Mouse (Mus musculus): Measurements from ENCODE around the gene Crocc. TPM values are rescaled to one million over a fixed set of nuclear protein-coding genes. Genes with fewer than 3 reads are reported as not detected.

Crocc gene
- polyA plus RNA-seq (2014; fragmentation: Nextera tagmentation; extraction: Ambion mirVana), result 4.8 and 5.2 TPM in 2 replicates

DNA sequence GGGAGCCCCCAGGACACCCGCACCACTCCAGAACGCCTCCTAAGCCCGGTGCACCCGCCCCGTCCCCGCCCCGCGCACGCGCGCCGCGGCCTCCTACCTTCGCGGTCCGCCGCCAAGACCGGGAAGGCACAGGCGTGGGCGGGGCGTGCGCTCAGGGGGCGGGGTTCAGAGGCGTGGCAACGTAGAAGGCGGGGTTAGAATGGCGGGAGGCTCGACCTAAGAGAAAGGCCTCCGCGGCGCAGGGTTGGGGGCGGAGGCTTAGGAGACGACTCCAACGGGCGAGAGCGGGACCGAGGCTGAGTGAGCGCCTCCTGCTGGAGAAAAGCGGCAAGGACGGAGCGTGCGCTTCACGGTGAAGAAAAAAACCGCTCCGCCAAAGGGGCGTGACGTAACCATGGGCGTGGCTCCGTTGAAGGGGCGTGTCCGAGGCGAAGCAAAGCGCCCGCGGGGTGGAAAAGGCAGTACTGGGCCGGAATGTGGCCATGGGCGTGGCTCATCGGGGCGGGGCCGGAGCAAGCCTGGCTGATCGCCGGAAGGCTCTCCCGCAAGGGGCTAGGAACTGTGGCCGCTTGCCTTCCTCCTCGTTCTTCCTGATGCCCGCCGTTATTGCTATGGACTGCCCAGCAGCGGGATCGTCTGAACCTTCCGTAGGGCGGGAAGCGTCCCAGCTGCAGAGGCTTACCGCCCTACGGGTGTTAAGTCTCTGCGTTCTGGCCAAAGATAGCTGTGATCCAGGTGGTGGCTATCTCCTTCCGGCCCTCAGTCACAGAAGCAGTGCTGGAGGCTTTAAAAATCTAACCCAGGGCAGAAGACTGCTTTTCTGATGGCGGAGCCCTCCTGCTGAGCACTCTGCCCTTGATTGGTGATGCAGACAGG is at the start of gene Crocc:
Crocc (minus strand) TSS at position 125 of the 876 bp plus-strand sequence.
- Histone ChIP-seq H3K4me1 (ENCODE audit: control insufficient read depth, insufficient read depth, low read length) (0 out of 2 replicates have a peak, but pooled peaks cover 7% of the 10 kb centered on the region), H3K4me3 (ENCODE audit: low read depth, low read length) (peak within 1 kb of the TSS; percentile 55), H3K27me3 (ENCODE audit: control insufficient read depth, insufficient read depth, low read length) (no peaks in the 10 kb centered on the region), H3K36me3 (ENCODE audit: control insufficient read depth, insufficient read depth, low read length) (no peaks in the 10 kb centered on the region; the same call in 1 of the 2 replicates), H3K27ac (ENCODE audit: low read depth, low read length) (peak within 1 kb of the TSS; percentile 96), H3K9ac (replicated peaks; ENCODE audit: low read depth, low read length) (peak within 1 kb of the TSS; percentile 74), H3K4me2 (ENCODE audit: low read depth, low read length) (peak within 1 kb of the TSS; percentile 72), H3K9me3 (ENCODE audit: control insufficient read depth, low read length) (no peaks in the 10 kb centered on the region)
- WGBS, result under 1% methylated on average over 76 of the region's 77 CpGs
- ATAC-seq (ENCODE audit: low read depth), result peak; percentile 92

DNA sequence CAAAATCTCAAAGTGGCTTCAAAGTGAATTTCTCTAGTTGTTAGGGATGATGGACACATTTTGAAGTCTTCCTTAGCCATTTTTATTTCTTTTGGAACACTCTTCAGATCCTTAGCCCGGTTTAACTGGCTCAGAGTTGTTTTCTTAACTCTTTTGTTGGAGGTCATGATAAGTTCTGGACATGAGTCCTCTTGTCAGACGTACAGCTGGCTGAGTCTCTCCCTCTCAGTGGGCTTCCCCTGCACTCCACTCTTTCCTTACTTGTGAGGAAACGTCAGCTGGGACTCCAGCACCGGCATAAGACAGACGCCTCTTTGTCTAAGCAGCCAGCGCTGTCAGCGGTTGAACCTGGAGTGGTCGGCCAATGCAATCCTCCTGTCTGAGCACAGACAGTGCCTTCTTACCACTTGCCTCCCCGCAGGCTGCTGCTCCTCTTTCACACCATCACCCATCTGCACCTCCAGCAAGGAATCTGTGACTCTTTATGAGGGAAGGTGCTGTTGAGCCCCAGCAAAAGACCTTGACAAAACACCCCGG is 47.9 kb upstream of the Crocc start:
- H3K4me3 ChIP-seq (ENCODE audit: low read depth, low read length), result no peak overlapping the region
- no peak overlapping the region for H3K9ac ChIP-seq (replicated peaks; ENCODE audit: low read depth, low read length)
- H3K27me3 ChIP-seq (ENCODE audit: control insufficient read depth, insufficient read depth, low read length), result no peaks in the 10 kb centered on the region
- WGBS, result 45% methylated on average over 10 of the region's 10 CpGs
- peaks cover 7% of the 10 kb centered on the region for H3K36me3 ChIP-seq (ENCODE audit: control insufficient read depth, insufficient read depth, low read length)
- H3K4me1 ChIP-seq (ENCODE audit: control insufficient read depth, insufficient read depth, low read length), result no peaks in the 10 kb centered on the region
- no peaks in the 10 kb centered on the region for H3K9me3 ChIP-seq (ENCODE audit: control insufficient read depth, low read length)
- no peak overlapping the region for H3K4me2 ChIP-seq (ENCODE audit: low read depth, low read length)
- no peak for ATAC-seq (ENCODE audit: low read depth)
- H3K27ac ChIP-seq (ENCODE audit: low read depth, low read length), result no peak overlapping the region

DNA sequence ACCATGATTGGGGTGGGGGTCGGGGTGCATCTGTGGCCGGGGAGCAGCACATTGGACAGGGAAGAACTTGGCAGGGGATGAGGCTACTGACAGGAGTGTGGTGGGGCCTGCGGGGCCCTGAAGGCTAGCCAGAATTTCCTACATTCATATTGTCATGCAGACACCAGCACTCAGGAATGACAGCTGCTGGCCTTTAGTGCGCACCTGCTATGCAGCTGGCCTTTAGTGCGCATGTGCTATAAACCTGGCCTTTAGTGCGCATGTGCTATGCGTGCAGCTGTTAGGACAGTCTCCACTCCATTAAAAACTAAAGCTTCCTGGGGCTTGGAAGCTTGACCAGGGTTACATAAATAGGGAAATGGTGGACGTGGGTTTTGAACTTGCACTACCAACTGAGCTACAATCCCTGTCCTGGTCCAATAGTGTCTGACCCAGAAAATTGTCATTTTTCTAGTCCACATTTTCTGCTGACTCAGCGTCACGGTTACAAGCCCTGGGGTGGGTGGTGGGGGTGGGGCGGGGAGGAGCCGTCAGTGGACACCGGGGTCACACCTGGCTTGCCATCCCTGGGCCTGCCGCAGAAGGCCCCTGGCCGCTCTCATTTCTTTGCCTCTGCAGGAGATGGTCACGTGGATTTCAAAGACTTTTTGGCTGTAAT is 46.3 kb upstream of the Crocc start:
- WGBS, result 82% methylated on average over 16 of the region's 16 CpGs
- ATAC-seq (ENCODE audit: low read depth), result no peak

DNA sequence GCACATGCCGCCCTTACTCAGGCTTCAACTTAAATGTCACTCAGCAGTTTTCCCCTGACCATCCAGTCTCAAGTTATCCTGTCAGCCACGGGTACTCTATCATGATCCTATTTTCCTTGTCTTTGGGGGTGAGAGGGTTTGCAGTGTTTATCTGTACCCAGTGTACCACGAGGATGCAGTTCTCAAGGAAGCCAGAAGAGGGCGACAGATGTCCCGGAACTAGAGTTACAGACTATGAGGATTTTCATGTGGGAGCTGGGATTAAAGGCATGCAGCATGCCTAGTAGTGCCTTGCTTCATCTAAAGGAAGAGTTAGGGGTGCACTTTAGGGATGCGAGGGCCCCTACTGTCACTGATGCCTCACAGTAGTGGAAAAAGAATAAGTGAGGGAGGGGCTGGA is 41.5 kb upstream of the Crocc start:
- no peak overlapping the region for H3K27ac ChIP-seq (ENCODE audit: low read depth, low read length)
- H3K4me3 ChIP-seq (ENCODE audit: low read depth, low read length), result no peak overlapping the region
- H3K27me3 ChIP-seq (ENCODE audit: control insufficient read depth, insufficient read depth, low read length), result no peaks in the 10 kb centered on the region
- no peaks in the 10 kb centered on the region for H3K36me3 ChIP-seq (ENCODE audit: control insufficient read depth, insufficient read depth, low read length)
- 74% methylated on average over 6 of the region's 6 CpGs for WGBS
- no peaks in the 10 kb centered on the region for H3K9me3 ChIP-seq (ENCODE audit: control insufficient read depth, low read length)
- H3K4me1 ChIP-seq (ENCODE audit: control insufficient read depth, insufficient read depth, low read length), result no peaks in the 10 kb centered on the region
- H3K4me2 ChIP-seq (ENCODE audit: low read depth, low read length), result no peak overlapping the region
- H3K9ac ChIP-seq (replicated peaks; ENCODE audit: low read depth, low read length), result no peak overlapping the region
- no peak for ATAC-seq (ENCODE audit: low read depth)

More for the DNA sequence above, 46.3 kb upstream of the Crocc start:
- no peaks in the 10 kb centered on the region for H3K4me1 ChIP-seq (ENCODE audit: control insufficient read depth, insufficient read depth, low read length)
- no peaks in the 10 kb centered on the region for H3K27me3 ChIP-seq (ENCODE audit: control insufficient read depth, insufficient read depth, low read length)
- no peak overlapping the region for H3K4me3 ChIP-seq (ENCODE audit: low read depth, low read length)
- no peak overlapping the region for H3K27ac ChIP-seq (ENCODE audit: low read depth, low read length)
- no peaks in the 10 kb centered on the region for H3K36me3 ChIP-seq (ENCODE audit: control insufficient read depth, insufficient read depth, low read length)
- H3K9me3 ChIP-seq (ENCODE audit: control insufficient read depth, low read length), result no peaks in the 10 kb centered on the region
- H3K9ac ChIP-seq (replicated peaks; ENCODE audit: low read depth, low read length), result no peak overlapping the region
- H3K4me2 ChIP-seq (ENCODE audit: low read depth, low read length), result no peak overlapping the region

DNA sequence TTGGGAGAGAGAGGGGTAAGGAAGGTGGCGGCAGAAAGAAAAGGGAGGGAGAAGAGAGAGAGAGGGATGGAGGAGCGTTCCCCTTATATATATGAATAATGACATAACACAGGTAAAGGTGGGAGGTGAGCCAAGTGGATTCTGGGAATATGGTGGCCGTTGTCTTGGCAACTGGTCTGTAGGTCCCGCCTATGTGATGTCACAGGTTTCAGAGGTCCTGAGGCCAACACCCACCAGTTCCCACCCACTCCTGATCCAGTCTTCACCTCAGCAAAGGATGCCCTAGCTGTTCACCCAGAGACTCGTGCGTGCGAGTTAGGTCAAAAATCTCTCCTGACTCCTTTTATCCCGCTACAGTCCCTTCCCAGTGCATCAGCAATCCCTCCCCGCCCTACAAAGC is 40.9 kb upstream of the Crocc start:
- H3K4me2 ChIP-seq (ENCODE audit: low read depth, low read length), result no peak overlapping the region
- H3K4me3 ChIP-seq (ENCODE audit: low read depth, low read length), result no peak overlapping the region
- ATAC-seq (ENCODE audit: low read depth), result no peak
- no peaks in the 10 kb centered on the region for H3K36me3 ChIP-seq (ENCODE audit: control insufficient read depth, insufficient read depth, low read length)
- H3K9me3 ChIP-seq (ENCODE audit: control insufficient read depth, low read length), result no peaks in the 10 kb centered on the region
- no peaks in the 10 kb centered on the region for H3K27me3 ChIP-seq (ENCODE audit: control insufficient read depth, insufficient read depth, low read length)
- 92% methylated on average over 9 of the region's 9 CpGs for WGBS
- H3K9ac ChIP-seq (replicated peaks; ENCODE audit: low read depth, low read length), result no peak overlapping the region
- H3K4me1 ChIP-seq (ENCODE audit: control insufficient read depth, insufficient read depth, low read length), result no peaks in the 10 kb centered on the region
- H3K27ac ChIP-seq (ENCODE audit: low read depth, low read length), result no peak overlapping the region

DNA sequence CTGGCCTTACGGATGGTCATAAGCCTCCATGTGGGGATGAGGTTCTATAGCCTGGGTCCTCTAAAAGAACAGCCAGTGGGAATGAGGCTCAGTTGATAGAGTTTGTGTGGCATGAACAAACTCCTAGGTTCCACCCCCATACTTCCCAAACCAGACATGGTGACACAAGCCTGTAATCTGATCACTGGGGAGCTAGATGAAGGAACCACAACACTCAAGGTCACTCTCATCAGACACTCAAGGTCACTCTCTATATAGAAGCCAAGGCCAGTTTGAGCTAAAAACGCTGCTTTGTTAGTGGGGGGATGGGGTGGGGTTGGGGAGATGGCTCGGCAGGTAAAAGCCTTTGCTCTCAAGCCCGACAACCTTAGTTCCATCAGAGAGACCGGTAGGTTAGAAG is 39.6 kb upstream of the Crocc start:
- Histone ChIP-seq H3K27me3 (ENCODE audit: control insufficient read depth, insufficient read depth, low read length) (no peaks in the 10 kb centered on the region), H3K9me3 (ENCODE audit: control insufficient read depth, low read length) (no peaks in the 10 kb centered on the region), H3K4me2 (ENCODE audit: low read depth, low read length) (no peak overlapping the region), H3K27ac (ENCODE audit: low read depth, low read length) (no peak overlapping the region), H3K9ac (replicated peaks; ENCODE audit: low read depth, low read length) (no peak overlapping the region), H3K4me3 (ENCODE audit: low read depth, low read length) (no peak overlapping the region), H3K4me1 (ENCODE audit: control insufficient read depth, insufficient read depth, low read length) (no peaks in the 10 kb centered on the region), H3K36me3 (ENCODE audit: control insufficient read depth, insufficient read depth, low read length) (no peaks in the 10 kb centered on the region)
- ATAC-seq (ENCODE audit: low read depth), result no peak
- WGBS, result 75% methylated on average over 5 of the region's 5 CpGs

DNA sequence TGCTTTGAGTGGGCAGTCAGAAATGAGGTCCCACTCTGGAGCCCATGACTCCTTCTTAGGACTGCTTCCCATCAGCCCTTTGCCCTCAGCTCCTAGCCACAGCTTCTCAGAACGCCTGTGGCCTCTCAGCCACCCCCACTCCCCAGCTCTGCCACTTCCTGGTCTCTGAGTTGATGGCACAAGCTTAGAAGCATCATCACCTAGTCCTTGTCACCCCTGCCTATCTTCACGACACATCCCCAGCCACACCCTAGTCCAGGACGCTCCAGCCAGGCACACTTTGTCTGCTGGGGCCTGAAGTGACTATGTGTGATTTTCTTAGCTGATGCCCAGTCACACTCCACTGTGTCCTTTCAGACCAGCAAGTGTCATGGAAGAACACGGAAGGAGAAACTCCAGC is 38.6 kb upstream of the Crocc start:
- H3K9ac ChIP-seq (replicated peaks; ENCODE audit: low read depth, low read length), result no peak overlapping the region
- H3K27ac ChIP-seq (ENCODE audit: low read depth, low read length), result no peak overlapping the region
- no peaks in the 10 kb centered on the region for H3K27me3 ChIP-seq (ENCODE audit: control insufficient read depth, insufficient read depth, low read length)
- H3K9me3 ChIP-seq (ENCODE audit: control insufficient read depth, low read length), result no peaks in the 10 kb centered on the region
- ATAC-seq (ENCODE audit: low read depth), result no peak
- no peak overlapping the region for H3K4me2 ChIP-seq (ENCODE audit: low read depth, low read length)
- H3K4me3 ChIP-seq (ENCODE audit: low read depth, low read length), result no peak overlapping the region
- H3K36me3 ChIP-seq (ENCODE audit: control insufficient read depth, insufficient read depth, low read length), result no peaks in the 10 kb centered on the region
- 82% methylated on average over 4 of the region's 4 CpGs for WGBS
- H3K4me1 ChIP-seq (ENCODE audit: control insufficient read depth, insufficient read depth, low read length), result no peaks in the 10 kb centered on the region

DNA sequence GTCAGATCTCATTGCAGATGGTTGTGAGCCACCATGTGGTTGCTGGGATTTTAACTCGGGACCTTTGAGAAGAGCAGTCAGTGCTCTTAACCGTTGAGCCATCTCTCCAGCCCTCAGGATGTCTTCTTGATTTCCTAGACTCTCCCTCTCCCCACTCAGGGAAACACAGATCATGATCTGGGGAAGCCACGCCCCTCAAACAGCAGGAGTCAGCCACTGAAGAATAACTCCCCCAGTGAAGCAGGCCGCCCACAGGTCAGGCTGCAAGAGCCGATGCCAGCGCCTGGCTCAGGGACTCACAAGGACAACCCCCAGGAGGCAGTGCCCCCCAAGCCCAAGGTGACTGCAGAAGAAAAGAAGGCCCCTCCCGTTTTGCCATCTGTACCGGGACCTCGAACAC is 36.4 kb upstream of the Crocc start:
- ATAC-seq (ENCODE audit: low read depth), result no peak
- 15% methylated on average over 9 of the region's 9 CpGs for WGBS
- no peak overlapping the region for H3K4me3 ChIP-seq (ENCODE audit: low read depth, low read length)

DNA sequence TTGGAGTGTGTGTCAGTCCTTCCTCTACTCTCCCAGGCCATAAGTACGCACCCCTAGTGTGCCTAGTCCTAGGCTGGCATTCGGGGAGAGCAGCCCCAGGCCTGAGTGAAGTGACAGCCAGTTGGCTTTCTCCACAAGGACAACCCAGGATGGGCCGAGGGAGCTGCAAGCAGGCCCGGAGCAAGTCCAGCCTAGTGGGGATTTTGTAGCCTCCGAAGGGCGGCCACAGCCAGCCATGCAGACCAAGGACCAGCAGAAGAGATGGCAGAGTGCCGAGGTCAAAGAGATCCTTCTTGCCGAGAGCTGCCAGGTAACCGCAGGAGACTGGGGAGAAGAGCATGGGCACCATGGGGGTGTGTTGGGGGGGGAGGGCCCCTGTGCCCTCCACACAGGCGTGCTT is 34.7 kb upstream of the Crocc start:
- H3K4me1 ChIP-seq (ENCODE audit: control insufficient read depth, insufficient read depth, low read length), result no peaks in the 10 kb centered on the region
- 75% methylated on average over 10 of the region's 10 CpGs for WGBS
- no peak overlapping the region for H3K27ac ChIP-seq (ENCODE audit: low read depth, low read length)

More for the DNA sequence above, 36.4 kb upstream of the Crocc start:
- H3K9me3 ChIP-seq (ENCODE audit: control insufficient read depth, low read length), result no peaks in the 10 kb centered on the region
- H3K4me1 ChIP-seq (ENCODE audit: control insufficient read depth, insufficient read depth, low read length), result no peaks in the 10 kb centered on the region
- H3K4me2 ChIP-seq (ENCODE audit: low read depth, low read length), result no peak overlapping the region
- no peaks in the 10 kb centered on the region for H3K36me3 ChIP-seq (ENCODE audit: control insufficient read depth, insufficient read depth, low read length)
- H3K9ac ChIP-seq (replicated peaks; ENCODE audit: low read depth, low read length), result no peak overlapping the region
- H3K27ac ChIP-seq (ENCODE audit: low read depth, low read length), result no peak overlapping the region
- H3K27me3 ChIP-seq (ENCODE audit: control insufficient read depth, insufficient read depth, low read length), result no peaks in the 10 kb centered on the region

More for the DNA sequence above, 34.7 kb upstream of the Crocc start:
- no peak overlapping the region for H3K4me3 ChIP-seq (ENCODE audit: low read depth, low read length)
- H3K4me2 ChIP-seq (ENCODE audit: low read depth, low read length), result no peak overlapping the region
- H3K9ac ChIP-seq (replicated peaks; ENCODE audit: low read depth, low read length), result no peak overlapping the region
- H3K36me3 ChIP-seq (ENCODE audit: control insufficient read depth, insufficient read depth, low read length), result no peaks in the 10 kb centered on the region
- ATAC-seq (ENCODE audit: low read depth), result no peak
- H3K9me3 ChIP-seq (ENCODE audit: control insufficient read depth, low read length), result no peaks in the 10 kb centered on the region
- H3K27me3 ChIP-seq (ENCODE audit: control insufficient read depth, insufficient read depth, low read length), result no peaks in the 10 kb centered on the region

All from neural tube, embryonic 14.5 days (tissue).